Mouse (Mus musculus) forebrain, embryonic 12.5 days (tissue): ENCODE results near the gene Cmss1. TPM values are rescaled to one million over a fixed set of nuclear protein-coding genes. Genes with fewer than 3 reads are reported as not detected.

Source experiments
- ATAC-seq: fragments of 200-750 bp; cut with Nextera tagmentation; 2 replicates; pipeline ENCODE4 v1.8.0; 2017; ENCODE audit warnings: moderate TSS enrichment; ENCODE audit not compliant: low FRiP score
- H3K27ac ChIP-seq: fragments of 300-500 bp; sonication (generic); 2 replicates; pipeline ENCODE4 v1.5.1; 2016; ENCODE audit warnings: mild to moderate bottlenecking
- H3K27me3 ChIP-seq: fragments of 300-500 bp; sonication (generic); 2 replicates; pipeline ENCODE4 v1.6.1; 2016; ENCODE audit warnings: mild to moderate bottlenecking
- H3K36me3 ChIP-seq: fragments of 300-500 bp; sonication (generic); replicated peaks from 2 replicates; pipeline ENCODE4 v1.6.1; 2016; ENCODE audit warnings: mild to moderate bottlenecking
- H3K4me1 ChIP-seq: fragments of 300-500 bp; sonication (generic); 2 replicates; pipeline ENCODE4 v1.6.1; 2016
- H3K4me2 ChIP-seq: fragments of 300-500 bp; sonication (generic); 2 replicates; pipeline ENCODE4 v1.6.1; 2016; ENCODE audit warnings: mild to moderate bottlenecking, moderate library complexity
- H3K4me3 ChIP-seq: fragments of 300-500 bp; sonication (generic); replicated peaks from 2 replicates; pipeline ENCODE4 v1.5.1; 2016; ENCODE audit warnings: mild to moderate bottlenecking
- H3K9ac ChIP-seq: fragments of 300-500 bp; sonication (generic); 2 replicates; pipeline ENCODE4 v1.6.1; 2016; ENCODE audit warnings: mild to moderate bottlenecking
- H3K9me3 ChIP-seq: fragments of 300-500 bp; sonication (generic); 2 replicates; pipeline ENCODE4 v1.6.1; 2016
- WGBS: fragments of 180-500 bp; shearing (Covaris S2); methylation state at CpG from one replicate; pipeline ENCODE4 v1.1.7; 2016; 5-methylcytosine and 5-hydroxymethylcytosine counted together
- polyA plus RNA-seq: library from polyadenylated mRNA; unstranded; fragments of >200 nt; fragmentation: Nextera tagmentation; extraction: Ambion mirVana; gene quantifications from 2 replicates; pipeline ENCODE4 v1.2.1, GENCODE M21; 2016

The Cmss1 gene
- polyA plus RNA-seq, 1 experiment from 2014 or later: 48.2 TPM

- Histone ChIP-seq H3K9me3 (no peaks in the 10 kb centered on the region), H3K9ac (no peak overlapping the region), H3K27ac (no peak overlapping the region), H3K4me3 (no peak overlapping the region), H3K4me1 (no peaks in the 10 kb centered on the region), H3K27me3 (no peaks in the 10 kb centered on the region), H3K36me3 (no peaks in the 10 kb centered on the region), H3K4me2 (no peak overlapping the region)
- WGBS: 87% methylated on average over 12 of the region's 12 CpGs
- no peak for ATAC-seq
These were observed 122.4 kb downstream of the Cmss1 start for GRCm38 (mm10) chr16:57484043-57484795.

GRCm38 (mm10) chr16:57483503-57483902, 123.2 kb downstream of the Cmss1 start:
- no peak overlapping the region for H3K9ac ChIP-seq
- ATAC-seq: no peak
- H3K27ac ChIP-seq: no peak overlapping the region
- H3K36me3 ChIP-seq: no peaks in the 10 kb centered on the region
- H3K4me3 ChIP-seq: no peak overlapping the region
- H3K27me3 ChIP-seq: no peaks in the 10 kb centered on the region
- H3K9me3 ChIP-seq: no peaks in the 10 kb centered on the region
- no peak overlapping the region for H3K4me2 ChIP-seq
- H3K4me1 ChIP-seq: no peaks in the 10 kb centered on the region
- 92% methylated on average over 2 of the region's 2 CpGs for WGBS

GRCm38 (mm10) chr16:57482911-57483310, 123.8 kb downstream of the Cmss1 start:
- H3K4me2 ChIP-seq: no peak overlapping the region
- ATAC-seq: no peak
- no peak overlapping the region for H3K4me3 ChIP-seq
- no peaks in the 10 kb centered on the region for H3K27me3 ChIP-seq
- WGBS: 83% methylated on average over 4 of the region's 4 CpGs
- H3K36me3 ChIP-seq: no peaks in the 10 kb centered on the region
- H3K27ac ChIP-seq: no peak overlapping the region
- no peaks in the 10 kb centered on the region for H3K9me3 ChIP-seq
- H3K4me1 ChIP-seq: no peaks in the 10 kb centered on the region
- no peak overlapping the region for H3K9ac ChIP-seq

- Histone ChIP-seq H3K9me3 (no peaks in the 10 kb centered on the region), H3K4me2 (no peak overlapping the region), H3K4me3 (no peak overlapping the region), H3K9ac (no peak overlapping the region), H3K27me3 (no peaks in the 10 kb centered on the region), H3K27ac (no peak overlapping the region), H3K4me1 (no peaks in the 10 kb centered on the region), H3K36me3 (no peaks in the 10 kb centered on the region)
- 55% methylated on average over 6 of the region's 6 CpGs for WGBS
- ATAC-seq: peak; percentile 45; the same call in 1 of the 2 replicates
These were observed 124.4 kb downstream of the Cmss1 start for GRCm38 (mm10) chr16:57482264-57482663.

GRCm38 (mm10) chr16:57479776-57480175, 126.9 kb downstream of the Cmss1 start:
- Histone ChIP-seq H3K9me3 (0 out of 2 replicates have a peak, but pooled peaks cover 5% of the 10 kb centered on the region), H3K4me3 (no peak overlapping the region), H3K36me3 (no peaks in the 10 kb centered on the region), H3K4me1 (no peaks in the 10 kb centered on the region), H3K4me2 (no peak overlapping the region), H3K9ac (no peak overlapping the region), H3K27me3 (no peaks in the 10 kb centered on the region), H3K27ac (no peak overlapping the region)
- peak; percentile 82; the same call in 1 of the 2 replicates for ATAC-seq
- 69% methylated on average over 5 of the region's 5 CpGs for WGBS

GRCm38 (mm10) chr16:57478451-57478850, 128.2 kb downstream of the Cmss1 start:
- ATAC-seq: no peak
- H3K4me3 ChIP-seq: no peak overlapping the region
- H3K9me3 ChIP-seq: 0 out of 2 replicates have a peak, but pooled peaks cover 5% of the 10 kb centered on the region
- no peaks in the 10 kb centered on the region for H3K27me3 ChIP-seq
- 0 out of 2 replicates have a peak, but pooled peaks cover 3% of the 10 kb centered on the region for H3K4me1 ChIP-seq
- WGBS: 93% methylated on average over 2 of the region's 2 CpGs
- H3K36me3 ChIP-seq: no peaks in the 10 kb centered on the region
- H3K9ac ChIP-seq: no peak overlapping the region
- no peak overlapping the region for H3K4me2 ChIP-seq
- H3K27ac ChIP-seq: no peak overlapping the region

GRCm38 (mm10) chr16:57473415-57474085, 133.1 kb downstream of the Cmss1 start:
- Histone ChIP-seq H3K27me3 (no peaks in the 10 kb centered on the region), H3K36me3 (no peaks in the 10 kb centered on the region), H3K4me3 (no peak overlapping the region), H3K27ac (no peak overlapping the region), H3K4me2 (no peak overlapping the region), H3K9ac (no peak overlapping the region), H3K9me3 (0 out of 2 replicates have a peak, but pooled peaks cover 5% of the 10 kb centered on the region), H3K4me1 (0 out of 2 replicates have a peak, but pooled peaks cover 3% of the 10 kb centered on the region)
- ATAC-seq: no peak
- WGBS: 70% methylated on average over 10 of the region's 10 CpGs

- H3K36me3 ChIP-seq: no peaks in the 10 kb centered on the region
- no peak overlapping the region for H3K27ac ChIP-seq
- H3K9me3 ChIP-seq: 0 out of 2 replicates have a peak, but pooled peaks cover under 1% of the 10 kb centered on the region
- 0 out of 2 replicates have a peak, but pooled peaks cover 3% of the 10 kb centered on the region for H3K4me1 ChIP-seq
- no peaks in the 10 kb centered on the region for H3K27me3 ChIP-seq
- H3K4me3 ChIP-seq: no peak overlapping the region
- no peak overlapping the region for H3K9ac ChIP-seq
- H3K4me2 ChIP-seq: no peak overlapping the region
- ATAC-seq: no peak
These were observed 135.6 kb downstream of the Cmss1 start for GRCm38 (mm10) chr16:57471071-57471470.

GRCm38 (mm10) chr16:57470286-57470830, 136.3 kb downstream of the Cmss1 start:
- Histone ChIP-seq H3K36me3 (no peaks in the 10 kb centered on the region), H3K9ac (no peak overlapping the region), H3K4me1 (0 out of 2 replicates have a peak, but pooled peaks cover 3% of the 10 kb centered on the region), H3K4me2 (no peak overlapping the region), H3K4me3 (no peak overlapping the region), H3K27ac (no peak overlapping the region), H3K27me3 (no peaks in the 10 kb centered on the region), H3K9me3 (no peaks in the 10 kb centered on the region)
- 94% methylated on average over 12 of the region's 12 CpGs for WGBS
- no peak for ATAC-seq

- Histone ChIP-seq H3K4me3 (no peak overlapping the region), H3K9ac (no peak overlapping the region), H3K27me3 (no peaks in the 10 kb centered on the region), H3K4me2 (no peak overlapping the region), H3K36me3 (no peaks in the 10 kb centered on the region), H3K4me1 (0 out of 2 replicates have a peak, but pooled peaks cover 3% of the 10 kb centered on the region), H3K9me3 (no peaks in the 10 kb centered on the region), H3K27ac (no peak overlapping the region)
- ATAC-seq: no peak
- WGBS: 81% methylated on average over 2 of the region's 2 CpGs
These were observed 136.8 kb downstream of the Cmss1 start for GRCm38 (mm10) chr16:57469869-57470268.

- no peaks in the 10 kb centered on the region for H3K27me3 ChIP-seq
- no peak for ATAC-seq
- WGBS: 88% methylated on average over 4 of the region's 4 CpGs
- no peak overlapping the region for H3K27ac ChIP-seq
- no peak overlapping the region for H3K4me2 ChIP-seq
- H3K4me3 ChIP-seq: no peak overlapping the region
- 0 out of 2 replicates have a peak, but pooled peaks cover 3% of the 10 kb centered on the region for H3K4me1 ChIP-seq
- H3K9ac ChIP-seq: no peak overlapping the region
- no peaks in the 10 kb centered on the region for H3K9me3 ChIP-seq
- H3K36me3 ChIP-seq: no peaks in the 10 kb centered on the region
These were observed 137.4 kb downstream of the Cmss1 start for GRCm38 (mm10) chr16:57469301-57469700.

GRCm38 (mm10) chr16:57465386-57465913, 141.2 kb downstream of the Cmss1 start:
- H3K4me1 ChIP-seq: no peaks in the 10 kb centered on the region
- H3K36me3 ChIP-seq: no peaks in the 10 kb centered on the region
- no peak overlapping the region for H3K9ac ChIP-seq
- ATAC-seq: no peak
- H3K4me3 ChIP-seq: no peak overlapping the region
- no peak overlapping the region for H3K27ac ChIP-seq
- no peaks in the 10 kb centered on the region for H3K9me3 ChIP-seq
- no peaks in the 10 kb centered on the region for H3K27me3 ChIP-seq
- WGBS: 95% methylated on average over 9 of the region's 9 CpGs
- no peak overlapping the region for H3K4me2 ChIP-seq
